Mouse (Mus musculus): ENCODE data around the gene Pax2. TPM values are rescaled to one million over a fixed set of nuclear protein-coding genes. Genes with fewer than 3 reads are reported as not detected.

Gene Pax2
- polyA plus RNA-seq, 1 experiment from 2014 or later: 20.5 TPM

- Histone ChIP-seq H3K27me3 (replicated peaks) (peaks cover 2% of the 10 kb centered on the region; the same call in 1 of the 2 replicates), H3K4me3 (replicated peaks) (no peak overlapping the region), H3K36me3 (no peaks in the 10 kb centered on the region), H3K4me2 (no peak overlapping the region), H3K9ac (replicated peaks) (no peak overlapping the region), H3K27ac (replicated peaks) (no peak overlapping the region), H3K9me3 (replicated peaks) (no peaks in the 10 kb centered on the region), H3K4me1 (peaks cover 48% of the 10 kb centered on the region)
- 60% methylated on average over 6 of the region's 6 CpGs for WGBS
- ATAC-seq (ENCODE audit: low FRiP score): no peak
Measured at GRCm38 (mm10) chr19:44798731-44799130, 42.9 kb downstream of the Pax2 start.

- no peak for ATAC-seq (ENCODE audit: low FRiP score)
- H3K4me3 ChIP-seq (replicated peaks): no peak overlapping the region
- H3K36me3 ChIP-seq: no peaks in the 10 kb centered on the region
- 75% methylated on average over 5 of the region's 5 CpGs for WGBS
- H3K9me3 ChIP-seq (replicated peaks): no peaks in the 10 kb centered on the region
- H3K27ac ChIP-seq (replicated peaks): no peak overlapping the region
- H3K4me1 ChIP-seq: peaks cover 49% of the 10 kb centered on the region
- no peak overlapping the region for H3K4me2 ChIP-seq
- H3K27me3 ChIP-seq (replicated peaks): peaks cover 2% of the 10 kb centered on the region; the same call in 1 of the 2 replicates
- no peak overlapping the region for H3K9ac ChIP-seq (replicated peaks)
Measured at GRCm38 (mm10) chr19:44799156-44799555, 43.3 kb downstream of the Pax2 start.

- 38% methylated on average over 6 of the region's 6 CpGs for WGBS
- Histone ChIP-seq H3K4me3 (replicated peaks) (no peak overlapping the region), H3K27ac (replicated peaks) (no peak overlapping the region), H3K36me3 (no peaks in the 10 kb centered on the region), H3K9me3 (replicated peaks) (no peaks in the 10 kb centered on the region), H3K9ac (replicated peaks) (no peak overlapping the region), H3K27me3 (replicated peaks) (peaks cover 2% of the 10 kb centered on the region; the same call in 1 of the 2 replicates), H3K4me2 (no peak overlapping the region), H3K4me1 (peaks cover 50% of the 10 kb centered on the region)
- ATAC-seq (ENCODE audit: low FRiP score): no peak
Measured at GRCm38 (mm10) chr19:44800327-44800726, 44.5 kb downstream of the Pax2 start.

GRCm38 (mm10) chr19:44808734-44809133 is 52.9 kb downstream of the Pax2 start:
- Histone ChIP-seq H3K4me1 (peaks cover 17% of the 10 kb centered on the region), H3K36me3 (no peaks in the 10 kb centered on the region), H3K4me2 (peak overlapping the region; percentile 15; the same call in 1 of the 2 replicates), H3K9ac (replicated peaks) (no peak overlapping the region), H3K27ac (replicated peaks) (no peak overlapping the region; the same call in 1 of the 2 replicates), H3K27me3 (replicated peaks) (0 out of 2 replicates have a peak, but pooled peaks cover under 1% of the 10 kb centered on the region), H3K4me3 (replicated peaks) (no peak overlapping the region), H3K9me3 (replicated peaks) (no peaks in the 10 kb centered on the region)
- WGBS: 6% methylated on average over 8 of the region's 8 CpGs
- no peak for ATAC-seq (ENCODE audit: low FRiP score)

- Histone ChIP-seq H3K4me3 (replicated peaks) (no peak overlapping the region), H3K27ac (replicated peaks) (0 out of 2 replicates have a peak overlapping the region, but pooled peaks have one; percentile 13), H3K27me3 (replicated peaks) (no peaks in the 10 kb centered on the region), H3K9me3 (replicated peaks) (no peaks in the 10 kb centered on the region), H3K36me3 (no peaks in the 10 kb centered on the region), H3K9ac (replicated peaks) (no peak overlapping the region), H3K4me2 (no peak overlapping the region), H3K4me1 (peaks cover 33% of the 10 kb centered on the region)
- WGBS: 65% methylated on average over 13 of the region's 13 CpGs
- ATAC-seq (ENCODE audit: low FRiP score): no peak; the same call in 1 of the 2 replicates
Measured at GRCm38 (mm10) chr19:44812666-44813429, 57.0 kb downstream of the Pax2 start.

- no peaks in the 10 kb centered on the region for H3K36me3 ChIP-seq
- no peaks in the 10 kb centered on the region for H3K9me3 ChIP-seq (replicated peaks)
- 90% methylated on average over 3 of the region's 3 CpGs for WGBS
- ATAC-seq (ENCODE audit: low FRiP score): no peak
- H3K9ac ChIP-seq (replicated peaks): no peak overlapping the region
- H3K4me2 ChIP-seq: no peak overlapping the region
- H3K27ac ChIP-seq (replicated peaks): no peak overlapping the region
- H3K4me3 ChIP-seq (replicated peaks): no peak overlapping the region
- H3K27me3 ChIP-seq (replicated peaks): 0 out of 2 replicates have a peak, but pooled peaks cover 5% of the 10 kb centered on the region
- peaks cover 45% of the 10 kb centered on the region for H3K4me1 ChIP-seq
Measured at GRCm38 (mm10) chr19:44815111-44815510, 59.3 kb downstream of the Pax2 start.

- ATAC-seq (ENCODE audit: low FRiP score): no peak
- peaks cover 5% of the 10 kb centered on the region; the same call in 1 of the 2 replicates for H3K27me3 ChIP-seq (replicated peaks)
- 13% methylated on average over 14 of the region's 14 CpGs for WGBS
- H3K9ac ChIP-seq (replicated peaks): no peak overlapping the region
- H3K27ac ChIP-seq (replicated peaks): peak overlapping the region; percentile 52
- H3K4me1 ChIP-seq: peaks cover 63% of the 10 kb centered on the region
- H3K36me3 ChIP-seq: no peaks in the 10 kb centered on the region
- no peak overlapping the region for H3K4me2 ChIP-seq
- no peak overlapping the region for H3K4me3 ChIP-seq (replicated peaks)
- H3K9me3 ChIP-seq (replicated peaks): no peaks in the 10 kb centered on the region
Measured at GRCm38 (mm10) chr19:44817403-44818128, 61.7 kb downstream of the Pax2 start.

- Histone ChIP-seq H3K4me3 (replicated peaks) (no peak overlapping the region), H3K36me3 (no peaks in the 10 kb centered on the region), H3K9me3 (replicated peaks) (no peaks in the 10 kb centered on the region), H3K27me3 (replicated peaks) (peaks cover 5% of the 10 kb centered on the region; the same call in 1 of the 2 replicates), H3K4me2 (no peak overlapping the region), H3K9ac (replicated peaks) (no peak overlapping the region), H3K27ac (replicated peaks) (peak overlapping the region; percentile 52), H3K4me1 (peaks cover 61% of the 10 kb centered on the region)
- WGBS: 53% methylated on average over 6 of the region's 6 CpGs
- no peak for ATAC-seq (ENCODE audit: low FRiP score)
Measured at GRCm38 (mm10) chr19:44818676-44819075, 62.8 kb downstream of the Pax2 start.

- Histone ChIP-seq H3K9ac (replicated peaks) (no peak overlapping the region), H3K4me2 (no peak overlapping the region), H3K36me3 (no peaks in the 10 kb centered on the region), H3K4me3 (replicated peaks) (no peak overlapping the region), H3K9me3 (replicated peaks) (no peaks in the 10 kb centered on the region), H3K27me3 (replicated peaks) (peaks cover 8% of the 10 kb centered on the region; the same call in 1 of the 2 replicates), H3K27ac (replicated peaks) (peak overlapping the region; percentile 47), H3K4me1 (peaks cover 62% of the 10 kb centered on the region)
- no peak for ATAC-seq (ENCODE audit: low FRiP score)
- WGBS: 27% methylated on average over 3 of the region's 3 CpGs
Measured at GRCm38 (mm10) chr19:44821581-44821980, 65.7 kb downstream of the Pax2 start.

- no peak overlapping the region for H3K4me2 ChIP-seq
- H3K36me3 ChIP-seq: no peaks in the 10 kb centered on the region
- H3K4me1 ChIP-seq: peaks cover 55% of the 10 kb centered on the region
- no peaks in the 10 kb centered on the region for H3K9me3 ChIP-seq (replicated peaks)
- no peak overlapping the region for H3K27ac ChIP-seq (replicated peaks)
- no peak overlapping the region for H3K4me3 ChIP-seq (replicated peaks)
- 58% methylated on average over 5 of the region's 5 CpGs for WGBS
- no peak for ATAC-seq (ENCODE audit: low FRiP score)
- no peak overlapping the region for H3K9ac ChIP-seq (replicated peaks)
- H3K27me3 ChIP-seq (replicated peaks): peaks cover 9% of the 10 kb centered on the region; the same call in 1 of the 2 replicates
Measured at GRCm38 (mm10) chr19:44822295-44822694, 66.5 kb downstream of the Pax2 start.

- no peak for ATAC-seq (ENCODE audit: low FRiP score)
- H3K9ac ChIP-seq (replicated peaks): no peak overlapping the region
- peaks cover 41% of the 10 kb centered on the region for H3K4me1 ChIP-seq
- H3K27ac ChIP-seq (replicated peaks): no peak overlapping the region
- H3K4me3 ChIP-seq (replicated peaks): no peak overlapping the region
- no peaks in the 10 kb centered on the region for H3K9me3 ChIP-seq (replicated peaks)
- 30% methylated on average over 3 of the region's 3 CpGs for WGBS
- no peaks in the 10 kb centered on the region for H3K36me3 ChIP-seq
- H3K27me3 ChIP-seq (replicated peaks): peaks cover 14% of the 10 kb centered on the region; the same call in 1 of the 2 replicates
- no peak overlapping the region for H3K4me2 ChIP-seq
Measured at GRCm38 (mm10) chr19:44823657-44824056, 67.8 kb downstream of the Pax2 start.

Measured in neural tube, embryonic 15.5 days (tissue).